Mouse (Mus musculus): Measurements from ENCODE around the gene Ctbp2. TPM values are rescaled to one million over a fixed set of nuclear protein-coding genes. Genes with fewer than 3 reads are reported as not detected.

The Ctbp2 gene
- 10 to 100 TPM; 12.7 to 22.4 TPM for polyA plus RNA-seq (2012; fragmentation: generic; extraction: Trizol)

DNA sequence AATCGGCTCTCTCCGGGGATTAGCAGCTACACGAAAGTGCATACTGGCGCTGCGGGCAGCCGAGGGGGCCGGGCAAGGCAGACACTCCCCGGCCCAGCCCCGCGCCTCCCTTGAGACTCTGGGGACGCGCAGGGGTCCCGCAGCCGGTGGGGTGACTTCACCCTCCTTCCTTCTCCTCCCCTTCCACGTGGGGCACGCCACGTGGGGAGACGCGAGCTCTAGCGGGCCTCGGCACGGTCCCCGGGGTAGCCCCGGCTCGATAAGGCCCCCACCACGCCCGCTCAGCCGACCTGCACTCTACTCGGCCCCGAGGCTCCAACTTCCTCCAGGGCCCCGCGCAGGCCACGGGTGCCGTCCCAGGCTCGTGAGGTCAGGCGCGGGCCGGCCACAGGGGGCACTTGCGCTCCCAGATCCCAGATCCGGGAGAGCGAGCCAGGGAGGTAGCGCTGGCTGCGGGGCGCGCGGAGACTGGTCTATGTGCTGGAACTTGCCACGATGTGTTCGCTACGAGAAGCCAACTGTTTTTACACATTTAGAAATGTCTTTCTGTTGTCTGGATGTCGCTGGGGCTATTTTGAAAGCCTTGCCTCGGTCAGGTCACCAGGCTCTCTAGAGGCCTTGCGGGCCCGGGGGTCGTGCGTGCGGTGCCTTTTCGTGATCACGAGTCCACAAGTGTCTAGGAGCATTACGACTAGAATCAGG is at the start of gene Ctbp2:
Gene Ctbp2, minus strand, starts transcription at position 356 of the 702 bp plus-strand sequence.

DNA sequence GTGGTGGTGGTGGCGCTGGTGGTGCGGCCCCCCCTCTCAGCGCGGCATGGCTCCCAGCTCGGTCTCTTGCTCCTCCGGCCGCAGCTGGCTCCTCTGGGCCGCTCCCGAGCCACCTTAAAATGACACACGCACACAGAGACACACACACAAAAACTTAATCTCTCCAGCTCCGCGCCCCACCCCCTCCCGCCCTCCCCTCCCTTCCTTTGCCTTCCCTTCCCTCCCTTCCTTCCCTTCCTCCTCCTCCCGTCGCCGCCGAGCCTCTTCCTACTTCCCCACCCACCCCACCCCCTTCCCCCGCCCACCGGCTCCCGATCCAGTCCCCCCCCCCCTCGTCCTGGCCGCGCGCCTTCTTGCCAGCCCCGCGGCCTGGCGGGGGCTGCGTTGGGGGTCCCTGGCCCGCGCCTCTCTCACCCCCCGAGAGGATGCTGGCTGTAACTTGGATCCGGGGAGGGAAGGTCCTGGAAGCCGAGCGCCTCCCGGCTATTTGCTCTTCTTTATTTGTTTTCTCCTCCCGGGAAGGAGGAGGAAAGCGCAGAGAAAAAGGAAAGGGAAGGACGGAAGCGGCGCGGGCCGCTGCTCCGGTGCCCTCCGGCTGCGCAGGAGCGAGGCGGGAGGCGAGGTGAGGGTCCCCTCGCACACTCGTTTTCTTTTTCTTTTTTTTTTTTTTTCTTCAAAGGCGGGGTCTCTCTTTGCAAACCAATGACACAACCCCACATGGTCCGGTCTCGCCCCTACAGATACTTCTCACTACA is 733 bp downstream of the Ctbp2 start, which contains the start of gene Fgfr2:
Gene Fgfr2, minus strand, starts transcription at position 107 of the 755 bp plus-strand sequence.

Other genes starting within 250 kb of the Ctbp2 start
- 1 to 10 TPM in 1 of 2 experiments, under 1 TPM in 1; 0.96 to 9.9 TPM for gene Zranb1, start 193.2 kb downstream of the Ctbp2 start, polyA plus RNA-seq (2012; fragmentation: generic; extraction: Trizol)
- 1 to 10 TPM in 1 of 2 experiments, under 1 TPM in 1; 0.08 to 1.2 TPM for gene Fgfr2, start 1.0 kb downstream of the Ctbp2 start, polyA plus RNA-seq (2012; fragmentation: generic; extraction: Trizol)

Data from C3H10T1/2 (cell line).